Mouse (Mus musculus) megakaryocyte progenitor cell, adult 5-6 weeks (primary cell): Measurements from ENCODE around the gene S1pr3. TPM values are rescaled to one million over a fixed set of nuclear protein-coding genes. Genes with fewer than 3 reads are reported as not detected.

Experiments used
- ATAC-seq: replicated peaks from 2 replicates; pipeline ENCODE4 v1.8.0; 2016; ENCODE audit warnings: mild to moderate bottlenecking, moderate TSS enrichment, inconsistent platforms; ENCODE audit not compliant: poor library complexity
- total RNA-seq, 2 experiments: library from RNA; stranded (forward) in 1 of 2; stranded (reverse) in 1 of 2; fragments of 157-497, 149-512 nt in 1 of 2; fragments of 200-1000 nt in 1 of 2; gene quantifications; 2 replicates each; pipeline versions ENCODE4 v1.2.3 to v1.2.4; 2015 to 2017

Gene S1pr3
- total RNA-seq, 2 experiments from 2014 or later: 8.2 to 13.0 TPM

DNA sequence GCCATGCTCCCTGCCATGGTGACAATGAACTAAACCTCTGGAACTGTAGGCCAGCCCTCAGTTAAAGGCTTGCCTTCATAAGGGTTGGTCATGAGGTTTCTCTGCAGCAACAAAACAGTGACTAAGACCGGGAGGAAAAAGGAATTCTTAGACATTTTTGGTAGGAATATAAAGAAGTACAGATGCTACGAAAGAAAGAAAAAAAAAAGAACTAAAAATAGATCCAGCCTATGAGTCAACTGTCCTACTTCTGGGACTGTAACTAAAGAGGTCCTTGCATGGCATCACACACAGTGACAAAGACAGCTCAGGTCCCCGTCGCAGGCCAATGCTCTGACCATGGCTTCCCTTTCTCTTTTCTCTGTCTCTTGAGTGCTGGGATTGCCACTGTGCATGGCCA is 3.9 kb upstream of the S1pr3 start:
- no peak for ATAC-seq

DNA sequence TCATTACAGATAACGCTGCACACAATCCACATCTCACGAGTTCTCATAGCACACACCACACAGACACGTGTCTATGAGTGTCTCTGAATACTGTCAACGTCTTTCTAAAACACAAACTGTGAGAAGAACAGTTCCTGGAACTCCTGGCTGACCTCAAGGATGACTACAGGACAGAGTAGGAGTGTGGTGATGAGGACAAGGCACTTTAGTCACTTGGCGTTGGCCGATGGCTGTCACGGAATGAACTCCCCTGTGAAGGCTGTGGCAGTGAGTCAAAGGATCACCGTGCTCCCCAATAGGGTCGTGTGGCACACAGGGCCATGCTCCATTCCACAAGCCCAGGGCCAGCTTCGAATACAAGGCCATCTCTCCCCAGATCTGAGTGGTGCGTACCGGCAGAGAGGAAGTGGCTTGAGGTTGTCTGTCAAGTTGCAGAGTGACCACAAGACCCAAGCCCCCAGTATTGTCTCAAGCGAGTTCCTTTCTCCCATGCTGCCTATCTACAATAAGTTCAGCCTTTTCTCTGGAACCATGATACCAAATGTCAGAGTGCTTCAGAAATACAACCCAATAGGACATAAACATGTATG is 2.6 kb upstream of the S1pr3 start:
- peak; percentile 14 for ATAC-seq

DNA sequence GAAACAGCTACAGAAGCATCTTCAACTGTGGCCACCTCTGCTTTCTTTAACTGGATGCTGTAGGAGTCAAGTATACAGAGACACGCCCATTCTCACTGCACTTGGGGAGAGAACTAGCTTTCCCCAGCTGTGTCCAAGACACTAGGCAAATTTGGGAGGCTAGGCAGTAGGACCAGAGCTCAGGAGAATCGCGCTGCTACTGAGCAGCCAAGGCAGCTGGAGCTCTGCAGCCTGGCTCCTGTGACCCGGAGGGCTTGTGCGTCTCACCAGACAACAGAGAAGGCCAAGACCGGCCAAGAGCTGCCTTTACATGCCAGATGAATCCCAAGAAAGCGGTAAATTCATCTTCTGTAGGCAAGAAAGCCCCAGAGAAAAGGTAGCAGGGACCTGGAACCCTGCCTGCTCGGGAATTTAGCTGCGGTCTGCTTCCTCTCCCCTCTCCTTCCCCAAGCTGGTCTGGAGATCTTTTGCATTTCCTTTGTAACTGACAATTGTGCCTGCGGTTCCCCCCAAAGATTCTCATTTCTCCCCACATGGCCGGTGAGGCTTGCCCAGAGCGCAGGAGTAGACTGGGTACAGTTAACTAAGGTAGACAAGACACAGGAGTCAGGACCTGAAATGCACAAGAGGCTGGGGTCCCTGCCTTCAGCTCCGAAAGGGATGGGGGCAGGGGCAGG is 760 bp upstream of the S1pr3 start:
- peak; percentile 9; the same call in 1 of the 2 replicates for ATAC-seq

DNA sequence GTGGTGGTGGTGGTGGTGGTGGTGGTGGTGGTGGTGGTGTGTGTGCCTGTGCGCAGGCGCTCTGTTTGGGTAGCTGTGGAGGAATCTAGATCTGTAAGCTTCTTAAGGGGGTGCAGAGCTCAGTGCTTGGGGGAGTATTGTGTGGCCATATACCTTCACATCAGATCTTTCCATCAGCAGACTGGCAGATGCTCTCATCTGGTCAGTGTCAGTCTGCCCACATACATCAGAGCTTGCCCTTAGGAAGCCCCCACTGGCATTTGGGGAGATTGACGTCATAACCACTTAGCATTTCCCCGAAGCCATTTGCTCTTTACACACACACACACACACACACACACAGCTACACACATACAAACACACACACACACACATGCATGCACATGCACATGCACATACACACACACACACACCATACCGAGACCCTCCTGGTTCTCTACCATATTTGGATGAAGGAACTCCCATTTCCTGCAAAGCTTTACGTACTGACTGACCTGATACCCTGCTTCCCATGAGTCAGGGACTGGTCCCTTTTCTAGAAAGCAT is 1.6 kb downstream of the S1pr3 start:
- ATAC-seq: no peak

DNA sequence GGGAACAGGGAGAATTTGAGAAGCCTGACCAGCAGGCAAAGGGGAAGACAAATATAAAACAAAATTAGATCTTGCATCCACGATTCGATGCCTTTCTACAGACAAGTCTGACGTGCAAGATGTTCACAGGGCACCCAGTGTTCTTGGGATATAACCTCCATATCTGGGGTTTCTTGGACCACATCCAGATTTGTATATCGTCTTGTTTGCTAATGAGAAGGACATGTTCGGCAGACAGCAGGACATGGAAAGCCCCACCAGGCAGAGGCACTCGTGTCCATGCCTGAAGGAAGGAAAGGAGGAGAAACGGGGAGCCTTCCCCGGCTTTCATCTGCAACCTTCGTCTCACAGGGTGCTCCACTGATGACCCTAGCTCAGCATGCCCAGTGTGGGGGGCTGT is 2.8 kb downstream of the S1pr3 start:
- no peak for ATAC-seq

DNA sequence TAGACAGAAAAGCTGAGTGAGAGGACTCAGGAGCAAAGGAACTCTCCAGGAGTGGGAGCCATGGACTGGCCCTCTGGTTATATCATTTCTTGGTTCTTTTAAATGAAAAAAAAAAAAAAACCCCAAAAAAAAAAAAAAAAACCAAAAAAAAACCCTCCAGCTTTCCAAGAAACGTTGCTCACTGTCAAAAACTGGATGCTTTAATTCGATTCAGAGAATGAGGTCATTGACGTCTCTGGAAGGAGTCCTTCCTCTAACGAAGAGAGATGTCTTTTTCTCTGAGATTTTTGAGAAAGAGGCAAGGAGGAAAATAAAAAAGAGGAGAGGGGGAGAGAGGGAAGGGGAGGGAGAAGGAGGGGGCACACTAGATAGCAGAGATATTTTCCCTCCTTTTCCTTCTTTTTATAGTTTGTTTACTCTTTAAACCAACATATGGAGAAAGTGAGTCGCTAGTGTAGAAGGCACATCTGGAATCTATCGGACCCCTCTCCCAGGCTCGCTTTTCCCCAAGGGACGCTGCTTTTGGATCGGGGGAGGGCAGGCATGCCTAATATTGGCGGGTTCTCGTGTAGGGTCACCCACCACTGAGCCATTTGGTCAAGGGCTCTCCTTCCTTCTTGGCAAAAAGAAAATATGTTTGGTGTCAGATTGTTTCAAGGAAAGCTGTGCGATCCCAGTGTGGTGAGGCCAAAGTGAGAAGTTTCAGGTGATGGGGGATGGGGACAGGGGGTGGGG is 3.4 kb downstream of the S1pr3 start:
- ATAC-seq: no peak

DNA sequence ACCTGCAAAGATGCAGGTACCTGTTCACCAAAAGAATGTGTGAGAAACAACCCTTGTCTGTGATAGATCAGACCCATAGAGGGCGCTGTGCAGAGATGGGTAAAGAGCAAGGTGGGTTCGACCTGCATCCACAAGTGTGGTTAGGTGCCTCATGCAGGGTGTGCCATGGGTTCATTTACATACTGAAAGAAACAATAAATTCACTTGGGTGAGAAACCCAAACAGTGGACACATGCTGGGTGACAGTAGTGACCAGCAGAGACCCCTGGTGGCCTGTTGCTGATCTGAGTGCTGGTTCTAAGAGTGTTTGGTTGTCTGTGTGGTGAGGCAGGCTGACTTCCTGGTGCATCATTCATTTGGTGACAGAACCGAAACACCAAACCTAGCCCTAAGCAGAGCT is 5.0 kb downstream of the S1pr3 start:
- ATAC-seq: 0 out of 2 replicates have a peak, but pooled peaks have one; percentile 15

DNA sequence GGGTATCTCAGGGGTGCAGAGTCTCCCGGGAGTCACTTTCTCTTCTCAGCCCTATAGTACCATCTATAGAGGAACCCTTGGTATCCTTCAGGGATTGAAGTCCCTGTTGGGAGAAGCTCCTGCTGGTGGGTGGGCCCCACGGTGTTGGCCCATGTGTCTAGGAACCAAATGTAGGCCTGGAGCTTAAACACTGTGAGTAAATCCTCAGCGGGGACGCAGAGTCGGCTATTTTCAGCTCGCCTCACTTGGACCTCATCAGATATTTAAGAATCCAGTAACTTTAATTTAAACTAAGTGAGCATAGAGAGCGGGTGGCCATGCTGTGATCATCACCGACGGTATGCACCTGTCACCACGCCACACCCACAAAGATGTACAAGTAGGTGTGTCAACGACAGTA is 8.3 kb downstream of the S1pr3 start:
- no peak for ATAC-seq

DNA sequence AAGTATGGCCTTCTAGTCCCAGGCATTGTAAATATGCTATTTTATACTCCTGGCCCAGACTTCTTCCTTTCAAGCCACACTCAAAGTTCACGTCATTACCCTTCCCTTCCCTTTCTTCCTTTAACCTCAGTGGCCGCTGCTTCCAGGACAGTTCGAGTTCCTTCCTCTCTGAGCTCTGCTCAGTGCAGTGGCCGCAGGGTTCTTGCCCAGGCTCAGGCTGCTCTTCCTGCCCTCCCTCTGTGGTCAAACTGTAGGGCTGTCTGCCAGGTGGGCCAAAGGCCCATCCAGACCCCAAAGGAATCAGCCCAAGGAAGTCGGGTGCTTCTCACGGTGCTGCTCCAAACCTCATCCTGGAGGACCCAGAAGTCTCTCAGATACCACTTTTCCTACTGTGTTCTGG is 9.4 kb downstream of the S1pr3 start:
- ATAC-seq: peak; percentile 72

DNA sequence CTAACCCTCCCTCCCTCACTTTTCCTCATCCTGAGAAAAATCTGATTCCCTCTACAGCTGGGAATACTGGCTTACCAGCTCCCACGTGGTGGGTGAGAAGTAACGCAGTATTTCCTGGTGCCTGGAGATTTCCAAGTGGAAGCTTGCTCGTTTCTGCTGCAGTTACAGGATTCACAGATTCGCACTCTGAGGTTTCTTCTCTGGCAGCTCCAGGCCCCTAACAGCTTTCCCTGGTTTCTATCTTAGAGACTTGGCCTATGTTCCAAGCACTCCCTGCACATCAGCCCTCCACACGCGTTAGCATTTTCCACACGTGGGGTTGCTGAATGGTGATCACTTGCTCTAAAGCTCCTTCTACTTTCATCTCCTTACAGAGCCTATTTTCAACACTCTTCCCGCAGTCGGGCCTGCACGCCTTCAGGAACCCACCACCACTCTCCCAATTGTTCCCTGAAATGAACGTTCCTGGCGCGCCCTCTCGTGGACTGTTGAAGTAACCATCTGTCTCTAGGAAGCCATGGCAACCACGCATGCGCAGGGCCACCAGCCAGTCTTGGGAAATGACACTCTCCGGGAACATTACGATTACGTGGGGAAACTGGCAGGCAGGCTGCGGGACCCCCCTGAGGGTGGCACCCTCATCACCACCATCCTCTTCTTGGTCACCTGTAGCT is 10.0 kb downstream of the S1pr3 start:
- ATAC-seq: peak; percentile 82

DNA sequence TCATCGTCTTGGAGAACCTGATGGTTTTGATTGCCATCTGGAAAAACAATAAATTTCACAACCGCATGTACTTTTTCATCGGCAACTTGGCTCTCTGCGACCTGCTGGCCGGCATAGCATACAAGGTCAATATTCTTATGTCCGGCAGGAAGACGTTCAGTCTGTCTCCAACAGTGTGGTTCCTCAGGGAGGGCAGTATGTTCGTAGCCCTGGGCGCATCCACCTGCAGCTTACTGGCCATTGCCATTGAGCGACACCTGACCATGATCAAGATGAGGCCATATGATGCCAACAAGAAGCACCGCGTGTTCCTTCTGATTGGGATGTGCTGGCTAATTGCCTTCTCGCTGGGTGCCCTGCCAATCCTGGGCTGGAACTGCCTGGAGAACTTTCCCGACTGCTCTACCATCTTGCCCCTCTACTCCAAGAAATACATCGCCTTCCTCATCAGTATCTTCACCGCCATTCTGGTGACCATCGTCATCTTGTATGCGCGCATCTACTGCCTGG is 10.6 kb downstream of the S1pr3 start:
- ATAC-seq: no peak

DNA sequence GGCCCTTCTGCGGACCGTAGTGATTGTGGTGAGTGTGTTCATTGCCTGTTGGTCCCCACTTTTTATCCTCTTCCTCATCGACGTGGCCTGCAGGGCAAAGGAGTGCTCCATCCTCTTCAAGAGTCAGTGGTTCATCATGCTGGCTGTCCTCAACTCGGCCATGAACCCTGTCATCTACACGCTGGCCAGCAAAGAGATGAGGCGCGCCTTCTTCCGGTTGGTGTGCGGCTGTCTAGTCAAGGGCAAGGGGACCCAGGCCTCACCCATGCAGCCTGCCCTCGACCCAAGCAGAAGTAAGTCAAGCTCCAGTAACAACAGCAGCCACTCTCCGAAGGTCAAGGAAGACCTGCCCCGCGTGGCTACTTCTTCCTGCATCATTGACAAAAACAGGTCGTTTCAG is 11.1 kb downstream of the S1pr3 start:
- ATAC-seq: no peak

DNA sequence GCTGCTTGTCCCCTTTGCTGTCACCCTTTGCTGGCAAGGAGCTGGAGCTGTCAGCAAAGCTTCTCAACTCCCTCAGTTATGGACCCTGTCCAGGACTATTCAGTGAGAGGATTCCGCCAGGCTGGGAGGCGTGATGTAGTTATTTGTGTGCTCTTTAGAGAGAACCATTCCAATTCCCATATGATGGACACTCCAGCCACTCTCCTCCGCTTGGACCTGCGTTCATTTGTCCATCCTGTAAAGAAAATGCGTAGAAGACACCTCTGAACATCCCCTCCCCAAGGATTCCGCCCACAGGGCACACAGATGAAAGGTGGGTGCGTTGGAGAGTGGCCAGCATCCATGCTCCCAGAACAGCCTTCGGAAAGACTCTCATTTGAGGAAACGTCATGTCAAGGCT is 12.4 kb downstream of the S1pr3 start:
- no peak for ATAC-seq

DNA sequence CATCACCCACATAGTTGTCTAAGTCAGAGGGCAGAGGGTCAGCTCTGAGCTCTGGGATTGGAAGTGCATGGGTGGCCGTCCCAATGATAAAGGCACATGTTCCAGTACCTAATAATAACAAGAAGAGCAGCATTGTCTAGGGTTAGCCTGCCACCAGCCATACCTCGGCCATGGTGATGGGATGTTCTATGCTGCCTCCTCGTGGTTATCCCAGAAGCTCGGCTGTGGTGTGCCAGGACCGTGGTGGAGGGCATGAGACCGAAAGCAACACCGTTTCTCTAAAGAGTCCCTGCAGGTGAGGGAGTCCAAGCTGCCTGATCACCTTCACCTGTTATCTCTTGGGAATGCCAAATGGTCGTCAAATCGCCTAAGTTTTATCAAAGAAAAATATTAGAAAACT is 15.2 kb downstream of the S1pr3 start:
- ATAC-seq: peak; percentile 37; the same call in 1 of the 2 replicates

DNA sequence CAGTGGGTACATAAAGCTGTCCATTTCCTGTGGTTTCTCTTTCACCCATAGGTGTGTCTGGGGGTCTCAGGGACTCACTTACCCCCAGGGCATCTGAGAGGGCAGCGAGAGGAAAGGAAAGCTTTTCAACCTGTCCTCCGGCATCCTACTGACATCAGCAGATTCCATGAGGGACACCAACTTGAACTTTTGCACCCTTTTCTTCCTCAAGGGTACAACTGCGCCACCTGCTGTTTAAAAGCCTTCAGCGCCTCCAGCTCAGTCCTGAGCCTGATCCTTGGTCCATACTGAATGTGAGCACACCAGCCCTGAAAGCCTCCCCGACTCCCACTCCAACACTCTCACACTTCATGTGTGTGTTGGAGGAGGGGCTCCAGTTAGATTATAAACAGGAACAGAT is 16.2 kb downstream of the S1pr3 start:
- peak; percentile 88 for ATAC-seq

DNA sequence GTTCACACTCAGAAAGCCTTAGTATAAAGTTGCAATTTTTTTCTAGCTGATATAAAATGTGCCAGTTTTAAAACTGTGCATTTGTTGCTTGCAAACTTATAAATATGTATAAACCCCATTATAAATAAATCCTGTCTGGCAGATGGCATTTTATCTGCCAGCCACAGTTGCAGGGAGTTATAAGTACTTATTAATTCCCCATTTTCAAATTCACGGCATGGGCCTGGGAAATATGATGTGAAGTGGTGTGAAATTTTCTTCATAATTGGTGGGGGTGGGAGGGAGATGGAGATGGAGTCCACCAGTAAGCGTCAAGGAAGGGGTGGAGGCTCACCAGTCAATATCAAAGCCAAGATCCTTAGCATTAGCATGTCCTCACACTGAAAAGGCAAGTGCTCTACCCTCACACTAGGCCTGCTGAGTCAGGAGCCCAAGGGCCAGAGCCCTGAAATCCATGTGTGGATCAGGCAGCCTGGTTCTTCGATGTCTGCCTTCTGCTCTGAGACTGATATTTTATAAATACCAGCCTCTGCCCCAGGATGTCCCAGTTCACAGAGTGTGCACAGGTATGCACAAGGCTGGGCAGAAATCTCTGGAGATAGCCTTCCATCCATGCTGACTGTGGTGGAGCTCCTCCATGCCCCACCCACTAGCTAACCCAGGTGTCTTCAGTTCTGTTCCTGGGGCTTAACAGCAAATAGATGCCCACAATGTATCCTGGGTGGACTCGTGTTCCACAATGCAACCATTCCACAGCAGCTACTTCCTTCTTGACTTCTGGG is 17.4 kb downstream of the S1pr3 start:
- ATAC-seq: no peak

DNA sequence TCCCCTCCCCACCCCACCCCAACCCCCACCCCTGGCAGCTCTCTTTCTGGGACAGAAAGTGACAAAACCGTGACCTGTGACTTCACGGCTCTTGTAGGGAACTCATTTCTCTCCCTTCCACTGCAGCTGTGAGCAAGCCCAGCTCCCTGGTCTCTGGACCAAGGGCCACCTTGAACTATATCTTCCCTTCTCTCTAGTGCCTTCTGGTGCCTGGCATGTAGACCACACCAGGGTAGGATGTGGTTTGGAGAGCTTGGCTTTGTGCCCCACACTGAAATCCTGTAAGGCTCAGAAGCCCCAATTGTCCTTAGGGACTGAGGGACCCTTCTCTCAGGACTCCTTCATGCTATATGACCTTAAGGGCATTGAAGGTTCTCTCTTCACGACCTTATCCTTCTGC is 24.9 kb downstream of the S1pr3 start:
- peak; percentile 26; the same call in 1 of the 2 replicates for ATAC-seq

DNA sequence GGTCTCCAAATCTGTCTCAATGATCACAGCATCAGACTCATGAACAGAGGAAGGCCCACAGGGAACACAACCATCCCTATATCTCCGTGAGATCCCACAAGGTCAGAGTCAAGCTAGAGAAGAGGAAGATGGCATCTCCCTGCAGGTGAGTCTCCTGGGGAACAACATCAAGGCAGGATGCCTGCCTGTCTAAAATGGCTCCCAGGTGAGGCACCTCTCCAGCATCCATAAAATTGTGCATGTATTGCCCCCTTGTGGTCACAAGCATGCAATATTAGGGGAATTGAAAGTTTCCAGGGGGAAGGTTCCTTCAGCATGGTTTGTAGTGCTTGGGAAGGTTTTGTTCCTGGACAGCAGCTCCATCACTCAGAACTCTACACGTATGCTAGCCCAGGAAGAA is 26.0 kb downstream of the S1pr3 start:
- ATAC-seq: peak; percentile 44; the same call in 1 of the 2 replicates

DNA sequence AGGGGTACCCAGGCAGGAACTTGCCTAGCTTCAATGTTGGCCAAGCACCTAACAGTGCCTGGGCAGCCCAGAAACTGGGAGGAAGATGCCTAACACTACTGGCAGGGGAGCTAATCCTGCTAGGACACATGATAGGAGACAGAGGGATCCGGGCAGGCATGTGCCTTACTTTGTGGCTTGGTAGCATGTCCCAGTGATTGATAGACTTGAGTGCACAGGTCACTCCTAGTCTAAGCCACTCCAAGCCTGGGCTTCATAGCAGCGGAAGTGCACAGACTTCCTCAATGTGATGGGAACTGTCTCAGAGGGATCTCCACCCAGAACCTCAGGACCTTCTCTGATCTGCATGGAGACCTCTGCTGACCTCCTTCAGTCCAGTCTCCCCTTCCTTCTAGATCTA is 26.7 kb downstream of the S1pr3 start:
- no peak for ATAC-seq
